ENCODE assay signal across 26 mouse cellular contexts in the genomic region with DNA sequence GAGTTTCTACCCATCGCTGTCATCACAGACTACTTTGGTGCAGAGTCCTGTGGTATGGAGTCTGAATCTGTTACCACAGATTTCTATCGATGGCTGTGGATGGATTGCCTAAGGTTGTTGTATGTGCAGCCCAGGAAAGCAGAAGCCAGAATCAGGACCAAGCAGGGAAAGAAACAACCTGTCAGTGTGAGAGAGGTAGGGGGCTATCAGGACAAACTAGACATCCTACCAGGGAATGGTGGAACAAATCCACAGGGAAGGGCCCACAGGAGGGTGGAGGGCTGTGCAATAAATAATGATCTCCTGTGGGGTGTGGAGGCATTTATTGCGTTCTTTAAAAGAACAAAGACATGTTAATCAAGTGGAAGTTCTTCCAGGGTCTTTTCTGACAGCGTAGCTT. TPM values are rescaled to one million over a fixed set of nuclear protein-coding genes. Genes with fewer than 3 reads are reported as not detected.
DNase-seq lines count a peak whose midpoint lies in the region; ATAC-seq lines count a peak whose summit lies in the region.
"Had no signal": no experiment of that assay in that cellular context is flagged by ENCODE, and none has a peak within 500 bp of the region (broad histone marks: within the 10 kb centered on the region; RNA-seq: fewer than 3 reads in every experiment).

No protein-coding gene starts in this region.

- no peak for ATAC-seq in megakaryocyte, adult 5-6 weeks (ENCODE audit: poor library complexity, severe bottlenecking)
- ATAC-seq in neural tube, embryonic 13.5 days (ENCODE audit: low read depth): peak; percentile 63; the same call in 1 of the 2 replicates
- ATAC-seq: activated CD4-positive, CD25-positive, alpha-beta regulatory T cell, adult 4 months; forebrain, embryonic 15.5 days; Patski had no signal

- DNase-seq in heart, adult 11 months: peak; percentile 55
- no peak for DNase-seq in heart, adult 8-10 months (ENCODE audit: low spot score)
- peak; percentile 9 for DNase-seq in ES-CJ7 (ENCODE audit: low read depth, low spot score)
- DNase-seq in kidney, postnatal 36 days: no peak
- DNase-seq: adrenal gland, adult 8-10 months; adrenal gland, postnatal 25 days; cerebellum, adult 11-12 months; cerebellum, adult 8-10 months; cerebellum, postnatal 10 days; cerebellum, postnatal 36 days; embryo, embryonic 11 days; gastrocnemius, postnatal 25 days; heart, adult 2 months had no signal

- H3K36me3 ChIP-seq in megakaryocyte, embryonic 14.5 days (replicated peaks; ENCODE audit: low read length): peaks cover 14% of the 10 kb centered on the region
- no peaks in the 10 kb centered on the region for H3K36me3 ChIP-seq in neural tube, embryonic 13.5 days
- H3K36me3 ChIP-seq: embryonic facial prominence, embryonic 10.5 days; embryonic facial prominence, embryonic 13.5 days; forebrain, embryonic 12.5 days; forebrain, embryonic 15.5 days; G1E; hindbrain, embryonic 15.5 days had no signal

- peak overlapping the region; percentile 46 for H3K27ac ChIP-seq in neural tube, embryonic 13.5 days (replicated peaks)
- H3K27ac ChIP-seq: embryonic facial prominence, embryonic 10.5 days; embryonic facial prominence, embryonic 13.5 days; forebrain, embryonic 12.5 days; forebrain, embryonic 15.5 days; heart, adult 2 months; hindbrain, embryonic 15.5 days had no signal

- no peaks in the 10 kb centered on the region for H3K9me3 ChIP-seq in megakaryocyte, embryonic 14.5 days
- H3K9me3 ChIP-seq in neural tube, embryonic 13.5 days: no peaks in the 10 kb centered on the region
- H3K9me3 ChIP-seq: embryonic facial prominence, embryonic 10.5 days; embryonic facial prominence, embryonic 13.5 days; forebrain, embryonic 12.5 days; forebrain, embryonic 15.5 days; G1E; hindbrain, embryonic 15.5 days had no signal

- peak overlapping the region; percentile 30 for H3K4me3 ChIP-seq in megakaryocyte, embryonic 14.5 days (replicated peaks)
- H3K4me3 ChIP-seq in neural tube, embryonic 13.5 days: no peak overlapping the region
- H3K4me3 ChIP-seq: embryonic facial prominence, embryonic 10.5 days; embryonic facial prominence, embryonic 13.5 days; erythroblast, embryonic 14.5 days; forebrain, embryonic 12.5 days; forebrain, embryonic 15.5 days; heart, adult 2 months; hindbrain, embryonic 15.5 days had no signal

- H3K4me1 ChIP-seq in megakaryocyte, embryonic 14.5 days: peaks cover 52% of the 10 kb centered on the region
- H3K4me1 ChIP-seq in neural tube, embryonic 13.5 days (replicated peaks): peaks cover 17% of the 10 kb centered on the region
- H3K4me1 ChIP-seq: forebrain, embryonic 15.5 days; hindbrain, embryonic 15.5 days had no signal

- H3K4me2 ChIP-seq in neural tube, embryonic 13.5 days: no peak overlapping the region
- H3K4me2 ChIP-seq: embryonic facial prominence, embryonic 13.5 days; forebrain, embryonic 12.5 days; forebrain, embryonic 15.5 days; heart, embryonic 11.5 days; hindbrain, embryonic 15.5 days had no signal

- H3K9ac ChIP-seq in neural tube, embryonic 13.5 days: no peak overlapping the region
- H3K9ac ChIP-seq: embryonic facial prominence, embryonic 13.5 days; forebrain, embryonic 12.5 days; forebrain, embryonic 15.5 days; hindbrain, embryonic 15.5 days had no signal

- no peaks in the 10 kb centered on the region for H3K27me3 ChIP-seq in megakaryocyte, embryonic 14.5 days (replicated peaks)
- no peaks in the 10 kb centered on the region for H3K27me3 ChIP-seq in neural tube, embryonic 13.5 days
- H3K27me3 ChIP-seq: embryonic facial prominence, embryonic 13.5 days; forebrain, embryonic 12.5 days; forebrain, embryonic 15.5 days; hindbrain, embryonic 15.5 days; Patski had no signal

- WGBS in neural tube, embryonic 13.5 days: 37% methylated on average over 4 of the region's 4 CpGs

RNA-seq across cellular contexts. Expression of a gene that starts 56.5 kb away (rescaled TPM):
- 10 to 100 TPM; 10.9 to 16.0 (median 12.9) TPM for total RNA-seq in heart, adult 8-10 months (2022)
- 0.58 and 0.97 TPM in 2 replicates for polyA plus RNA-seq in megakaryocyte, embryonic 14.5 days (2012; ENCODE audit: insufficient read depth, low replicate concordance)
- 2.2 and 4.0 TPM in 2 replicates for total RNA-seq in megakaryocyte, adult 5-6 weeks (2015)
- total RNA-seq in megakaryocyte, adult 5-6 weeks (2017): 1.8 and 2.1 TPM in 2 replicates
- 2.7 and 3.0 TPM in 2 replicates for polyA plus RNA-seq in neural tube, embryonic 13.5 days (2015; fragmentation: Nextera tagmentation; extraction: Ambion mirVana)
- polyA plus RNA-seq: activated CD4-positive, CD25-positive, alpha-beta regulatory T cell, adult 4 months; erythroblast, embryonic 14.5 days; G1E had no signal

Comparison
In these comparisons a context has a peak if more than half of its experiments do, and no peak if none do; other contexts are left out.
1. DNase-seq: peak in heart, adult 11 months (single experiment) and ES-CJ7 (single experiment); none in heart, adult 8-10 months (single experiment) and kidney, postnatal 36 days (0 of 2).